Mouse (Mus musculus) erythroblast, embryonic 14.5 days (primary cell): ENCODE data around the gene Fat3.

ENCODE experiments used
- GATA1 ChIP-seq: IDR thresholded peaks from 2 replicates; pipeline ENCODE4 v1.6.1; 2012; ENCODE audit warnings: low read length, inconsistent platforms, mixed read lengths
- TAL1 ChIP-seq: IDR thresholded peaks from 3 replicates; pipeline ENCODE4 v1.6.1; 2012; ENCODE audit warnings: low read length, inconsistent platforms, mixed read lengths

- no peak for TF ChIP-seq GATA1
- no peak for TF ChIP-seq TAL1
Observed at GRCm38 (mm10) chr9:16460591-16460990, 40.5 kb downstream of the Fat3 start.
